21 mouse cellular contexts compared by ENCODE assay signal in genomic region chr2:180837996-180838395, GRCm38 (mm10).
DNase-seq lines count a peak whose midpoint lies in the region; ATAC-seq lines count a peak whose summit lies in the region.
"Had no signal": no experiment of that assay in that cellular context is flagged by ENCODE, and none has a peak within 500 bp of the region (broad histone marks: within the 10 kb centered on the region; RNA-seq: fewer than 3 reads in every experiment).

No protein-coding gene starts in this region.

- no peak overlapping the region for H3K4me3 ChIP-seq in forebrain, embryonic 15.5 days
- H3K4me3 ChIP-seq in forebrain, embryonic 14.5 days (ENCODE audit: low read depth, low read length), result no peak overlapping the region
- H3K4me3 ChIP-seq: embryonic facial prominence, embryonic 12.5 days; heart, embryonic 13.5 days; hindbrain, embryonic 13.5 days; intestine, embryonic 15.5 days had no signal

- WGBS in forebrain, embryonic 15.5 days, result 59% methylated on average over 3 of the region's 3 CpGs
- WGBS in forebrain, embryonic 14.5 days, result 54% methylated on average over 3 of the region's 3 CpGs

- H3K27me3 ChIP-seq in forebrain, embryonic 15.5 days, result no peaks in the 10 kb centered on the region
- no peaks in the 10 kb centered on the region for H3K27me3 ChIP-seq in forebrain, embryonic 14.5 days (replicated peaks; ENCODE audit: control insufficient read depth, insufficient read depth, low read length)
- H3K27me3 ChIP-seq: hindbrain, embryonic 13.5 days; intestine, embryonic 15.5 days had no signal

- H3K9ac ChIP-seq in forebrain, embryonic 15.5 days (replicated peaks), result no peak overlapping the region
- H3K9ac ChIP-seq in forebrain, embryonic 14.5 days (ENCODE audit: low read length), result no peak overlapping the region
- H3K9ac ChIP-seq: embryonic facial prominence, embryonic 12.5 days; heart, embryonic 13.5 days; hindbrain, embryonic 13.5 days; intestine, embryonic 15.5 days had no signal

- no peaks in the 10 kb centered on the region for H3K36me3 ChIP-seq in forebrain, embryonic 15.5 days
- no peaks in the 10 kb centered on the region for H3K36me3 ChIP-seq in forebrain, embryonic 14.5 days (ENCODE audit: control insufficient read depth, insufficient read depth, low read length)
- H3K36me3 ChIP-seq: embryonic facial prominence, embryonic 12.5 days; heart, embryonic 13.5 days; hindbrain, embryonic 13.5 days; intestine, embryonic 15.5 days had no signal

- H3K4me1 ChIP-seq in forebrain, embryonic 15.5 days, result peaks cover 18% of the 10 kb centered on the region; the same call in 1 of the 2 replicates
- no peaks in the 10 kb centered on the region for H3K4me1 ChIP-seq in forebrain, embryonic 14.5 days (ENCODE audit: control insufficient read depth, insufficient read depth, low read length)
- H3K4me1 ChIP-seq: embryonic facial prominence, embryonic 12.5 days; heart, embryonic 13.5 days; intestine, embryonic 15.5 days had no signal

- no peak for ATAC-seq in forebrain, embryonic 15.5 days (replicated peaks)
- no peak for ATAC-seq in forebrain, embryonic 14.5 days
- ATAC-seq: activated CD4-positive, CD25-positive, alpha-beta regulatory T cell, adult 4 months; intestine, embryonic 15.5 days; Patski had no signal

- no peak for DNase-seq in forebrain, embryonic 14.5 days (ENCODE audit: low spot score)
- peak; percentile 70 for DNase-seq in kidney, adult 11 months
- no peak for DNase-seq in kidney, postnatal 4 days
- peak; percentile 67 for DNase-seq in kidney, adult 9 months
- DNase-seq in kidney, postnatal 14 days, result peak; percentile 65
- DNase-seq in lung, adult 18-20 months, result no peak
- no peak for DNase-seq in adrenal gland, adult 18-20 months (ENCODE audit: low spot score in 2 of 2)
- DNase-seq: adrenal gland, adult 2 months; adrenal gland, postnatal 25 days; cerebellum, adult 18-20 months; cerebellum, postnatal 25 days; gastrocnemius, postnatal 36 days; heart, adult 11 months; heart, postnatal 4 days had no signal

- H3K9me3 ChIP-seq in forebrain, embryonic 15.5 days, result no peaks in the 10 kb centered on the region
- no peaks in the 10 kb centered on the region for H3K9me3 ChIP-seq in forebrain, embryonic 14.5 days (replicated peaks; ENCODE audit: control insufficient read depth, low read length)
- H3K9me3 ChIP-seq: embryonic facial prominence, embryonic 12.5 days; heart, embryonic 13.5 days; hindbrain, embryonic 13.5 days; intestine, embryonic 15.5 days had no signal

- H3K27ac ChIP-seq in forebrain, embryonic 15.5 days (replicated peaks), result peak overlapping the region; percentile 69
- H3K27ac ChIP-seq in forebrain, embryonic 14.5 days (ENCODE audit: low read depth, low read length), result no peak overlapping the region
- H3K27ac ChIP-seq: embryonic facial prominence, embryonic 12.5 days; heart, embryonic 13.5 days; hindbrain, embryonic 13.5 days; intestine, embryonic 15.5 days had no signal

- H3K4me2 ChIP-seq in forebrain, embryonic 15.5 days (replicated peaks), result no peak overlapping the region
- no peak overlapping the region for H3K4me2 ChIP-seq in forebrain, embryonic 14.5 days (ENCODE audit: low read length)
- H3K4me2 ChIP-seq: embryonic facial prominence, embryonic 12.5 days; heart, embryonic 13.5 days; hindbrain, embryonic 13.5 days; intestine, embryonic 15.5 days had no signal

Comparison
In these comparisons a context has a peak if more than half of its experiments do, and no peak if none do; other contexts are left out.
1. DNase-seq: peak in kidney, adult 11 months (single experiment), kidney, adult 9 months (single experiment) and kidney, postnatal 14 days (single experiment); none in forebrain, embryonic 14.5 days (single experiment), kidney, postnatal 4 days (0 of 2), lung, adult 18-20 months (0 of 2) and adrenal gland, adult 18-20 months (0 of 2).